Mouse (Mus musculus) lung, embryonic 14.5 days (tissue): ENCODE data around the gene Gdf15. TPM values are rescaled to one million over a fixed set of nuclear protein-coding genes. Genes with fewer than 3 reads are reported as not detected.

Experiments used
- ATAC-seq: fragments of 200-750 bp; cut with Nextera tagmentation; 2 replicates; pipeline ENCODE4 v1.8.0; 2017; ENCODE audit warnings: mild to moderate bottlenecking, moderate TSS enrichment, moderate library complexity; ENCODE audit not compliant: insufficient read depth
- DNase-seq: peaks from one replicate; pipeline ENCODE4 v3.0.0-alpha.2; 2015
- H3K27ac ChIP-seq: fragments of 300-500 bp; sonication (generic); 2 replicates; pipeline ENCODE4 v1.5.1; 2014; ENCODE audit warnings: low read depth, mild to moderate bottlenecking, moderate library complexity
- H3K27me3 ChIP-seq: fragments of 300-500 bp; sonication (generic); 2 replicates; pipeline ENCODE4 v1.6.1; 2014; ENCODE audit warnings: low read length, control low read depth; ENCODE audit not compliant: insufficient read depth
- H3K36me3 ChIP-seq: fragments of 300-500 bp; sonication (generic); 2 replicates; pipeline ENCODE4 v1.6.1; 2014; ENCODE audit warnings: control low read depth; ENCODE audit not compliant: insufficient read depth
- H3K4me1 ChIP-seq: fragments of 300-500 bp; sonication (generic); 2 replicates; pipeline ENCODE4 v1.6.1; 2014; ENCODE audit warnings: antibody characterized with exemption, control low read depth; ENCODE audit not compliant: insufficient read depth
- H3K4me2 ChIP-seq: fragments of 300-500 bp; sonication (generic); 2 replicates; pipeline ENCODE4 v1.6.1; 2014; ENCODE audit warnings: mild to moderate bottlenecking
- H3K4me3 ChIP-seq: fragments of 300-500 bp; sonication (generic); 2 replicates; pipeline ENCODE4 v1.5.1; 2014; ENCODE audit warnings: low read depth, low read length
- H3K9ac ChIP-seq: fragments of 300-500 bp; sonication (generic); 2 replicates; pipeline ENCODE4 v1.6.1; 2014
- H3K9me3 ChIP-seq: fragments of 300-500 bp; sonication (generic); 2 replicates; pipeline ENCODE4 v1.6.1; 2016; ENCODE audit warnings: low read depth, low read length, control low read depth
- CTCF ChIP-seq: IDR thresholded peaks from 2 replicates; pipeline ENCODE4 v1.5.1; 2016; ENCODE audit warnings: antibody characterized with exemption, low read depth
- whole genome bisulfite sequencing: fragments of 180-500 bp; shearing (Covaris S2); extraction: QIAGEN DNeasy Blood & Tissue Kit; methylation state at CpG from one replicate; pipeline ENCODE4 v1.1.7; 2014; 5-methylcytosine and 5-hydroxymethylcytosine counted together
- polyA plus RNA-seq: library from polyadenylated mRNA; unstranded; fragments of >200 nt; fragmentation: Nextera tagmentation; extraction: Ambion mirVana; gene quantifications from 2 replicates; pipeline ENCODE4 v1.2.1, GENCODE M21; 2014

Gene Gdf15
- polyA plus RNA-seq, 1 experiment from 2014 or later = 0.12 TPM

GRCm38 (mm10) chr8:70643019-70643418, 10.8 kb upstream of the Gdf15 start:
- Histone ChIP-seq H3K27ac (no peak overlapping the region), H3K4me2 (no peak overlapping the region), H3K36me3 (no peaks in the 10 kb centered on the region), H3K9ac (no peak overlapping the region), H3K4me1 (peaks cover 9% of the 10 kb centered on the region), H3K27me3 (no peaks in the 10 kb centered on the region), H3K4me3 (no peak overlapping the region), H3K9me3 (no peaks in the 10 kb centered on the region)
- no peak for TF ChIP-seq CTCF
- DNase-seq (no peak), ATAC-seq (no peak)
- WGBS = 65% methylated on average over 3 of the region's 3 CpGs

GRCm38 (mm10) chr8:70638752-70639151, 6.5 kb upstream of the Gdf15 start:
- H3K27ac ChIP-seq = no peak overlapping the region
- whole genome bisulfite sequencing = 60% methylated on average over 9 of the region's 9 CpGs
- no peak overlapping the region for H3K4me2 ChIP-seq
- no peaks in the 10 kb centered on the region for H3K9me3 ChIP-seq
- H3K36me3 ChIP-seq = no peaks in the 10 kb centered on the region
- H3K4me1 ChIP-seq = 0 out of 2 replicates have a peak, but pooled peaks cover 6% of the 10 kb centered on the region
- H3K27me3 ChIP-seq = no peaks in the 10 kb centered on the region
- no peak overlapping the region for H3K9ac ChIP-seq
- no peak overlapping the region for H3K4me3 ChIP-seq
- TF ChIP-seq CTCF = no peak
- DNase-seq (no peak), ATAC-seq (no peak)

GRCm38 (mm10) chr8:70636838-70637237, 4.6 kb upstream of the Gdf15 start:
- 42% methylated on average over 8 of the region's 8 CpGs for WGBS
- Histone ChIP-seq H3K36me3 (no peaks in the 10 kb centered on the region), H3K9me3 (no peaks in the 10 kb centered on the region), H3K27ac (no peak overlapping the region), H3K27me3 (0 out of 2 replicates have a peak, but pooled peaks cover 3% of the 10 kb centered on the region), H3K4me1 (0 out of 2 replicates have a peak, but pooled peaks cover 6% of the 10 kb centered on the region), H3K4me2 (no peak overlapping the region), H3K4me3 (no peak overlapping the region), H3K9ac (no peak overlapping the region)
- TF ChIP-seq CTCF = no peak
- ATAC-seq (no peak), DNase-seq (no peak)

GRCm38 (mm10) chr8:70635527-70635926, 3.3 kb upstream of the Gdf15 start:
- H3K4me2 ChIP-seq = no peak overlapping the region
- H3K9ac ChIP-seq = no peak overlapping the region
- no peaks in the 10 kb centered on the region for H3K36me3 ChIP-seq
- no peak for TF ChIP-seq CTCF
- H3K27ac ChIP-seq = no peak overlapping the region
- peaks cover 10% of the 10 kb centered on the region; the same call in 1 of the 2 replicates for H3K4me1 ChIP-seq
- WGBS = 76% methylated on average over 6 of the region's 6 CpGs
- ATAC-seq (no peak), DNase-seq (no peak)
- H3K4me3 ChIP-seq = no peak overlapping the region
- H3K27me3 ChIP-seq = 0 out of 2 replicates have a peak, but pooled peaks cover 10% of the 10 kb centered on the region
- no peaks in the 10 kb centered on the region for H3K9me3 ChIP-seq

- Histone ChIP-seq H3K4me3 (no peak overlapping the region), H3K9ac (no peak overlapping the region), H3K36me3 (no peaks in the 10 kb centered on the region), H3K4me2 (no peak overlapping the region), H3K4me1 (peaks cover 10% of the 10 kb centered on the region; the same call in 1 of the 2 replicates), H3K27ac (no peak overlapping the region; the same call in 1 of the 2 replicates), H3K27me3 (0 out of 2 replicates have a peak, but pooled peaks cover 10% of the 10 kb centered on the region), H3K9me3 (no peaks in the 10 kb centered on the region)
- DNase-seq (peak; percentile 81), ATAC-seq (no peak)
- TF ChIP-seq CTCF = no peak
- WGBS = 40% methylated on average over 6 of the region's 6 CpGs
Observed at GRCm38 (mm10) chr8:70634066-70634465, 1.8 kb upstream of the Gdf15 start.

GRCm38 (mm10) chr8:70631436-70631835, 820 bp downstream of the Gdf15 start:
- ATAC-seq = no peak
- Histone ChIP-seq H3K27me3 (0 out of 2 replicates have a peak, but pooled peaks cover 10% of the 10 kb centered on the region), H3K36me3 (no peaks in the 10 kb centered on the region), H3K9me3 (no peaks in the 10 kb centered on the region), H3K4me1 (peaks cover 10% of the 10 kb centered on the region; the same call in 1 of the 2 replicates), H3K27ac (no peak overlapping the region), H3K4me3 (peak overlapping the region; percentile 8; the same call in 1 of the 2 replicates), H3K4me2 (peak overlapping the region; percentile 29; the same call in 1 of the 2 replicates), H3K9ac (0 out of 2 replicates have a peak overlapping the region, but pooled peaks have one; percentile 6)
- WGBS = 19% methylated on average over 24 of the region's 24 CpGs
- peak; percentile 41 for DNase-seq
- no peak for TF ChIP-seq CTCF

- DNase-seq = peak; percentile 82
- Histone ChIP-seq H3K9me3 (no peaks in the 10 kb centered on the region), H3K36me3 (no peaks in the 10 kb centered on the region), H3K9ac (0 out of 2 replicates have a peak overlapping the region, but pooled peaks have one; percentile 6), H3K27me3 (0 out of 2 replicates have a peak, but pooled peaks cover 10% of the 10 kb centered on the region), H3K27ac (no peak overlapping the region), H3K4me1 (peaks cover 10% of the 10 kb centered on the region; the same call in 1 of the 2 replicates), H3K4me3 (peak overlapping the region; percentile 8; the same call in 1 of the 2 replicates), H3K4me2 (peak overlapping the region; percentile 68)
- peak; percentile 51 for ATAC-seq
- no peak for TF ChIP-seq CTCF
- WGBS = 13% methylated on average over 22 of the region's 22 CpGs
Observed at GRCm38 (mm10) chr8:70630532-70631381, 1.5 kb downstream of the Gdf15 start.
